Mouse (Mus musculus): ENCODE data around the gene Trpc5. TPM values are rescaled to one million over a fixed set of nuclear protein-coding genes. Genes with fewer than 3 reads are reported as not detected.

The Trpc5 gene
- polyA plus RNA-seq, 1 experiment from 2014 or later = 0.05 TPM

- Histone ChIP-seq H3K9me3 (replicated peaks; ENCODE audit: control insufficient read depth, low read length) (no peaks in the 10 kb centered on the region), H3K4me2 (ENCODE audit: low read depth, low read length) (no peak overlapping the region), H3K36me3 (ENCODE audit: control insufficient read depth, insufficient read depth) (no peaks in the 10 kb centered on the region), H3K27ac (ENCODE audit: low read length) (no peak overlapping the region), H3K4me1 (ENCODE audit: control insufficient read depth, low read depth, low read length) (no peaks in the 10 kb centered on the region), H3K9ac (ENCODE audit: low read depth, low read length) (no peak overlapping the region), H3K27me3 (ENCODE audit: control insufficient read depth, insufficient read depth, low read depth, low read length) (no peaks in the 10 kb centered on the region), H3K4me3 (ENCODE audit: low read depth, low read length) (no peak overlapping the region)
- 53% methylated on average over 4 of the region's 4 CpGs for WGBS (ENCODE audit: insufficient replicate concordance)
- ATAC-seq (ENCODE audit: low read depth) = no peak
These were observed 75.2 kb downstream of the Trpc5 start for GRCm38 (mm10) chrX:144612753-144613152.

- H3K27ac ChIP-seq (ENCODE audit: low read length) = no peak overlapping the region
- peak; percentile 84 for ATAC-seq (ENCODE audit: low read depth)
- no peaks in the 10 kb centered on the region for H3K4me1 ChIP-seq (ENCODE audit: control insufficient read depth, low read depth, low read length)
- H3K4me3 ChIP-seq (ENCODE audit: low read depth, low read length) = no peak overlapping the region
- no peaks in the 10 kb centered on the region for H3K36me3 ChIP-seq (ENCODE audit: control insufficient read depth, insufficient read depth)
- H3K4me2 ChIP-seq (ENCODE audit: low read depth, low read length) = no peak overlapping the region
- 44% methylated on average over 1 of the region's 1 CpGs for WGBS (ENCODE audit: insufficient replicate concordance)
- no peak overlapping the region for H3K9ac ChIP-seq (ENCODE audit: low read depth, low read length)
- no peaks in the 10 kb centered on the region for H3K27me3 ChIP-seq (ENCODE audit: control insufficient read depth, insufficient read depth, low read depth, low read length)
- no peaks in the 10 kb centered on the region for H3K9me3 ChIP-seq (replicated peaks; ENCODE audit: control insufficient read depth, low read length)
These were observed 151.5 kb downstream of the Trpc5 start for GRCm38 (mm10) chrX:144536431-144536830.

GRCm38 (mm10) chrX:144526042-144526441, 161.9 kb downstream of the Trpc5 start:
- 26% methylated on average over 7 of the region's 7 CpGs for WGBS (ENCODE audit: insufficient replicate concordance)
- H3K4me1 ChIP-seq (ENCODE audit: control insufficient read depth, low read depth, low read length) = no peaks in the 10 kb centered on the region
- H3K9me3 ChIP-seq (replicated peaks; ENCODE audit: control insufficient read depth, low read length) = no peaks in the 10 kb centered on the region
- no peaks in the 10 kb centered on the region for H3K27me3 ChIP-seq (ENCODE audit: control insufficient read depth, insufficient read depth, low read depth, low read length)
- H3K27ac ChIP-seq (ENCODE audit: low read length) = no peak overlapping the region
- H3K36me3 ChIP-seq (ENCODE audit: control insufficient read depth, insufficient read depth) = no peaks in the 10 kb centered on the region
- H3K9ac ChIP-seq (ENCODE audit: low read depth, low read length) = no peak overlapping the region
- H3K4me3 ChIP-seq (ENCODE audit: low read depth, low read length) = no peak overlapping the region
- peak; percentile 43; the same call in 1 of the 2 replicates for ATAC-seq (ENCODE audit: low read depth)
- H3K4me2 ChIP-seq (ENCODE audit: low read depth, low read length) = no peak overlapping the region

GRCm38 (mm10) chrX:144523239-144523638, 164.7 kb downstream of the Trpc5 start:
- Histone ChIP-seq H3K9me3 (replicated peaks; ENCODE audit: control insufficient read depth, low read length) (no peaks in the 10 kb centered on the region), H3K27me3 (ENCODE audit: control insufficient read depth, insufficient read depth, low read depth, low read length) (no peaks in the 10 kb centered on the region), H3K4me3 (ENCODE audit: low read depth, low read length) (no peak overlapping the region), H3K27ac (ENCODE audit: low read length) (no peak overlapping the region), H3K9ac (ENCODE audit: low read depth, low read length) (no peak overlapping the region), H3K36me3 (ENCODE audit: control insufficient read depth, insufficient read depth) (no peaks in the 10 kb centered on the region), H3K4me2 (ENCODE audit: low read depth, low read length) (no peak overlapping the region), H3K4me1 (ENCODE audit: control insufficient read depth, low read depth, low read length) (no peaks in the 10 kb centered on the region)
- WGBS (ENCODE audit: insufficient replicate concordance) = 61% methylated on average over 5 of the region's 5 CpGs
- ATAC-seq (ENCODE audit: low read depth) = no peak

GRCm38 (mm10) chrX:144491394-144491793, 196.6 kb downstream of the Trpc5 start:
- Histone ChIP-seq H3K9me3 (replicated peaks; ENCODE audit: control insufficient read depth, low read length) (no peaks in the 10 kb centered on the region), H3K4me3 (ENCODE audit: low read depth, low read length) (no peak overlapping the region), H3K4me1 (ENCODE audit: control insufficient read depth, low read depth, low read length) (no peaks in the 10 kb centered on the region), H3K36me3 (ENCODE audit: control insufficient read depth, insufficient read depth) (no peaks in the 10 kb centered on the region), H3K4me2 (ENCODE audit: low read depth, low read length) (no peak overlapping the region), H3K27ac (ENCODE audit: low read length) (no peak overlapping the region), H3K9ac (ENCODE audit: low read depth, low read length) (no peak overlapping the region), H3K27me3 (ENCODE audit: control insufficient read depth, insufficient read depth, low read depth, low read length) (no peaks in the 10 kb centered on the region)
- WGBS (ENCODE audit: insufficient replicate concordance) = 33% methylated on average over 1 of the region's 1 CpGs
- ATAC-seq (ENCODE audit: low read depth) = no peak

- Histone ChIP-seq H3K4me1 (ENCODE audit: control insufficient read depth, low read depth, low read length) (no peaks in the 10 kb centered on the region), H3K36me3 (ENCODE audit: control insufficient read depth, insufficient read depth) (no peaks in the 10 kb centered on the region), H3K4me3 (ENCODE audit: low read depth, low read length) (no peak overlapping the region), H3K4me2 (ENCODE audit: low read depth, low read length) (no peak overlapping the region), H3K9me3 (replicated peaks; ENCODE audit: control insufficient read depth, low read length) (no peaks in the 10 kb centered on the region), H3K9ac (ENCODE audit: low read depth, low read length) (no peak overlapping the region), H3K27ac (ENCODE audit: low read length) (no peak overlapping the region), H3K27me3 (ENCODE audit: control insufficient read depth, insufficient read depth, low read depth, low read length) (no peaks in the 10 kb centered on the region)
- WGBS (ENCODE audit: insufficient replicate concordance) = 67% methylated on average over 2 of the region's 2 CpGs
- ATAC-seq (ENCODE audit: low read depth) = no peak
These were observed 223.6 kb downstream of the Trpc5 start for GRCm38 (mm10) chrX:144464416-144464815.

- Histone ChIP-seq H3K27ac (ENCODE audit: low read length) (no peak within 1 kb of the TSS), H3K9ac (ENCODE audit: low read depth, low read length) (no peak within 1 kb of the TSS), H3K36me3 (ENCODE audit: control insufficient read depth, insufficient read depth) (no peaks in the 10 kb centered on the region), H3K4me1 (ENCODE audit: control insufficient read depth, low read depth, low read length) (no peaks in the 10 kb centered on the region), H3K4me3 (ENCODE audit: low read depth, low read length) (no peak within 1 kb of the TSS), H3K4me2 (ENCODE audit: low read depth, low read length) (no peak within 1 kb of the TSS), H3K27me3 (ENCODE audit: control insufficient read depth, insufficient read depth, low read depth, low read length) (no peaks in the 10 kb centered on the region), H3K9me3 (replicated peaks; ENCODE audit: control insufficient read depth, low read length) (no peaks in the 10 kb centered on the region)
- WGBS (ENCODE audit: insufficient replicate concordance) = 74% methylated on average over 5 of the region's 5 CpGs
- ATAC-seq (ENCODE audit: low read depth) = no peak
These were observed 231.7 kb downstream of the Trpc5 start, which contains the start of gene Trpc5os for GRCm38 (mm10) chrX:144456281-144456680. TSS of gene Trpc5os (plus strand) at chrX:144456581.

GRCm38 (mm10) chrX:144423848-144424247, 264.1 kb downstream of the Trpc5 start:
- 60% methylated on average over 3 of the region's 3 CpGs for whole genome bisulfite sequencing (ENCODE audit: insufficient replicate concordance)
- no peaks in the 10 kb centered on the region for H3K9me3 ChIP-seq (replicated peaks; ENCODE audit: control insufficient read depth, low read length)
- no peaks in the 10 kb centered on the region for H3K36me3 ChIP-seq (ENCODE audit: control insufficient read depth, insufficient read depth)
- H3K4me1 ChIP-seq (ENCODE audit: control insufficient read depth, low read depth, low read length) = no peaks in the 10 kb centered on the region
- no peak overlapping the region for H3K9ac ChIP-seq (ENCODE audit: low read depth, low read length)
- H3K4me3 ChIP-seq (ENCODE audit: low read depth, low read length) = no peak overlapping the region
- H3K27me3 ChIP-seq (ENCODE audit: control insufficient read depth, insufficient read depth, low read depth, low read length) = no peaks in the 10 kb centered on the region
- no peak overlapping the region for H3K4me2 ChIP-seq (ENCODE audit: low read depth, low read length)
- H3K27ac ChIP-seq (ENCODE audit: low read length) = no peak overlapping the region
- ATAC-seq (ENCODE audit: low read depth) = no peak

GRCm38 (mm10) chrX:144421091-144421490, 266.9 kb downstream of the Trpc5 start:
- H3K4me1 ChIP-seq (ENCODE audit: control insufficient read depth, low read depth, low read length) = no peaks in the 10 kb centered on the region
- H3K4me3 ChIP-seq (ENCODE audit: low read depth, low read length) = no peak overlapping the region
- H3K27me3 ChIP-seq (ENCODE audit: control insufficient read depth, insufficient read depth, low read depth, low read length) = no peaks in the 10 kb centered on the region
- WGBS (ENCODE audit: insufficient replicate concordance) = 67% methylated on average over 1 of the region's 1 CpGs
- no peak overlapping the region for H3K27ac ChIP-seq (ENCODE audit: low read length)
- H3K4me2 ChIP-seq (ENCODE audit: low read depth, low read length) = no peak overlapping the region
- H3K36me3 ChIP-seq (ENCODE audit: control insufficient read depth, insufficient read depth) = no peaks in the 10 kb centered on the region
- H3K9ac ChIP-seq (ENCODE audit: low read depth, low read length) = no peak overlapping the region
- H3K9me3 ChIP-seq (replicated peaks; ENCODE audit: control insufficient read depth, low read length) = no peaks in the 10 kb centered on the region
- no peak for ATAC-seq (ENCODE audit: low read depth)

All from liver, embryonic 16.5 days (tissue).